16 mouse cellular contexts compared by ENCODE assay signal in the genomic region with DNA sequence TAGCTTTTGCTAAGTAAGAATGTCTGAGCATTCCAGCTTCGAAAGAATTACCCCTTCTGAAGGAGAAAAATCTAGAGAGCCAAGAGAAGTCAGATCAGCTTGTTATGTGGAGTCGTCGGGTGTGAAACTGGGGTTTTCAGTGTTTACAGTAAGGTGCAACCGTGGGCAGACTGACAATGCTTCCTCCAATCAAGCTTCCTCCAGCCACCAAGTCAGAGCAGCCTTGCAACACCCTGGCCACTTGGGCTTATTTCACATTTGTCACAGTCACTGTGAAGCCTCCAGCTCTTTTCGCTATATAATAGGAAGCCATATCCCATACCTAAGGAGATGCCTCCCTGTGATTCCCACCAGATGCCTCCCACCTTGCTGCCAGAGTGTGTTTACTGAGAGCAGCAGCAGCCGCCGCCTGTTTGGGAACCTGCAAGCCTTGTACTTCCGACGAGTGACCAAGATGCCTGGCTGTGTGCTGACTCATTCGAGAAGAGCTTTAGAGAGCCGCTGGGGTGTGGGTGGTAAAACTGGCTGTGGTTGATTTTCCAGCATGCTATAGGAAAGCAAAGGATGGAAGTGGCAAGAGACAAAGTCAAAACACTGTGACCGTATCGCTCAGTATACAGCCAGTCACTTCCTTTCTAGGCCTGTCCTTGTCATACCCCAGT. TPM values are rescaled to one million over a fixed set of nuclear protein-coding genes. Genes with fewer than 3 reads are reported as not detected.
A peak's percentile ranks its signal among the peaks of the same experiment; 100 is the strongest.
DNase-seq lines count a peak whose midpoint lies in the region; ATAC-seq and TF ChIP-seq lines count a peak whose summit lies in the region.
"Had no signal": no experiment of that assay in that cellular context is flagged by ENCODE, and none has a peak within 500 bp of the region (broad histone marks: within the 10 kb centered on the region; RNA-seq: fewer than 3 reads in every experiment).

No protein-coding gene starts in this region.

- dilution Hi-C loops in CH12.LX (cut with MboI; ENCODE audit: extremely low pct_ligation_motif_present, extremely low pct_unique_long_range_greater_than_20kb, low sequenced_read_pairs): no loop called here

- TF ChIP-seq RAD21 in CH12.LX (IDR thresholded peaks at IDR 0.05; ENCODE audit: low read depth, low read length): no peak

- peak; percentile 75 for DNase-seq in right cerebral cortex, adult 18-20 months
- no peak for DNase-seq in right cerebral cortex, postnatal 4 days
- DNase-seq in CH12.LX (ENCODE audit: extremely low read depth): peak; percentile 55
- DNase-seq in induced T-regulatory cell, adult 2 months (ENCODE audit: low read depth): peak; percentile 79
- peak; percentile 29 for DNase-seq in right cerebral cortex, postnatal 14 days
- DNase-seq in heart, adult 9 months (ENCODE audit: low spot score in 2 of 2): no peak
- DNase-seq in embryonic facial prominence, embryonic 10.5 days (ENCODE audit: low spot score): no peak
- DNase-seq: cerebellum, postnatal 36 days; gastrocnemius, adult 2 months; heart, postnatal 14 days; kidney, adult 8-10 months; lung, embryonic 14.5 days had no signal

- H3K9ac ChIP-seq in CH12.LX (ENCODE audit: insufficient read depth, low read depth): no peak overlapping the region
- H3K9ac ChIP-seq in hindbrain, embryonic 12.5 days: no peak overlapping the region
- H3K9ac ChIP-seq: lung, embryonic 14.5 days; midbrain, embryonic 13.5 days had no signal

- no peaks in the 10 kb centered on the region for H3K36me3 ChIP-seq in CH12.LX (replicated peaks in 1 of 2; ENCODE audit: control insufficient read depth in 1 of 2, insufficient read depth in 1 of 2, low read length in 1 of 2)
- H3K36me3 ChIP-seq in hindbrain, embryonic 12.5 days: no peaks in the 10 kb centered on the region
- H3K36me3 ChIP-seq in embryonic facial prominence, embryonic 10.5 days (replicated peaks): no peaks in the 10 kb centered on the region
- H3K36me3 ChIP-seq: midbrain, embryonic 13.5 days had no signal

- ATAC-seq in hindbrain, embryonic 12.5 days (ENCODE audit: low FRiP score): no peak
- ATAC-seq: midbrain, embryonic 13.5 days had no signal

- no peak overlapping the region for H3K4me3 ChIP-seq in CH12.LX (replicated peaks in 1 of 3; ENCODE audit: low read depth in 2 of 3, low read length in 2 of 3, poor library complexity in 1 of 3)
- no peak overlapping the region for H3K4me3 ChIP-seq in hindbrain, embryonic 12.5 days
- no peak overlapping the region for H3K4me3 ChIP-seq in embryonic facial prominence, embryonic 10.5 days
- H3K4me3 ChIP-seq: erythroblast, embryonic 14.5 days; gastrocnemius, adult 2 months; midbrain, embryonic 13.5 days had no signal

- no peaks in the 10 kb centered on the region for H3K79me2 ChIP-seq in CH12.LX (replicated peaks; ENCODE audit: control insufficient read depth, extremely low read depth, insufficient read depth, poor library complexity, severe bottlenecking)

- H3K27me3 ChIP-seq in CH12.LX (replicated peaks): no peaks in the 10 kb centered on the region
- H3K27me3 ChIP-seq in hindbrain, embryonic 12.5 days: no peaks in the 10 kb centered on the region
- H3K27me3 ChIP-seq in embryonic facial prominence, embryonic 10.5 days (replicated peaks; ENCODE audit: low read depth, poor library complexity, severe bottlenecking): no peaks in the 10 kb centered on the region
- H3K27me3 ChIP-seq: midbrain, embryonic 13.5 days had no signal

- H3K4me1 ChIP-seq in CH12.LX (ENCODE audit: control insufficient read depth in 1 of 2, insufficient read depth in 2 of 2): peaks cover 5 to 40% of the 10 kb centered on the region in 2 experiments
- no peaks in the 10 kb centered on the region for H3K4me1 ChIP-seq in hindbrain, embryonic 12.5 days
- no peaks in the 10 kb centered on the region for H3K4me1 ChIP-seq in embryonic facial prominence, embryonic 10.5 days
- H3K4me1 ChIP-seq: midbrain, embryonic 13.5 days had no signal

- H3K27ac ChIP-seq in CH12.LX (ENCODE audit: insufficient read depth, low read depth): no peak overlapping the region
- H3K27ac ChIP-seq in hindbrain, embryonic 12.5 days: no peak overlapping the region
- no peak overlapping the region for H3K27ac ChIP-seq in embryonic facial prominence, embryonic 10.5 days (replicated peaks)
- H3K27ac ChIP-seq: gastrocnemius, adult 2 months; midbrain, embryonic 13.5 days had no signal

- WGBS in hindbrain, embryonic 12.5 days: 75% methylated on average over 13 of the region's 13 CpGs
- 77% methylated on average over 13 of the region's 13 CpGs for WGBS in embryonic facial prominence, embryonic 10.5 days

- H3K4me2 ChIP-seq in CH12.LX (ENCODE audit: insufficient read depth, low read depth, poor library complexity, severe bottlenecking): no peak overlapping the region
- H3K4me2 ChIP-seq in hindbrain, embryonic 12.5 days (replicated peaks): no peak overlapping the region
- H3K4me2 ChIP-seq: lung, embryonic 14.5 days; midbrain, embryonic 13.5 days had no signal

- peak; percentile 31; the same call in 1 of the 2 replicates for TF ChIP-seq EP300 in CH12.LX (IDR thresholded peaks at IDR 0.05; ENCODE audit: low read length)

- no peaks in the 10 kb centered on the region for H3K9me3 ChIP-seq in CH12.LX (replicated peaks; ENCODE audit: low read length)
- no peaks in the 10 kb centered on the region for H3K9me3 ChIP-seq in hindbrain, embryonic 12.5 days (replicated peaks)
- H3K9me3 ChIP-seq in embryonic facial prominence, embryonic 10.5 days: no peaks in the 10 kb centered on the region
- H3K9me3 ChIP-seq: midbrain, embryonic 13.5 days had no signal

- no peak for TF ChIP-seq POLR2A in CH12.LX (IDR thresholded peaks at IDR 0.05; ENCODE audit: low read depth, low read length)

- TF ChIP-seq CTCF in CH12.LX (conservative IDR thresholded peaks at IDR 0.05 in 1 of 2, IDR thresholded peaks at IDR 0.05 in 1 of 2; ENCODE audit: low read depth in 2 of 2, low read length in 2 of 2): no peak

- in situ Hi-C loops in CH12.LX (cut with MboI; ENCODE audit: low pct_ligation_motif_present, low pct_unique_long_range_greater_than_20kb, low sequenced_read_pairs): no loop called here

TF ChIP-seq in CH12.LX, 34 proteins besides CTCF, POLR2A, EP300 and RAD21:
- peak; percentile 34; the same call in 1 of the 2 replicates for TF ChIP-seq IRF4 (IDR thresholded peaks at IDR 0.05; ENCODE audit: low read depth, low read length)
- 0 out of 2 replicates have a peak, but pooled peaks have one; percentile 19 for TF ChIP-seq MEF2A (IDR thresholded peaks at IDR 0.05; ENCODE audit: borderline replicate concordance, low read depth, low read length)
- peak; percentile 55 for TF ChIP-seq BHLHE40 (IDR thresholded peaks at IDR 0.05; ENCODE audit: low read depth, low read length)
- TF ChIP-seq JUND (conservative IDR thresholded peaks at IDR 0.05; ENCODE audit: low read depth, low read length): 0 out of 2 replicates have a peak, but pooled peaks have one; percentile 19
- no peak for TF ChIP-seq PAX5 (IDR thresholded peaks at IDR 0.05; ENCODE audit: low read length)

RNA-seq across cellular contexts. Expression of gene Ifng, which starts 29.6 kb away (rescaled TPM):
- total RNA-seq in CH12.LX (2012; rRNA removed): not detected in 2 replicates
- total RNA-seq in CH12.LX (2014; rRNA removed): 0.27 TPM in 1 of 2 replicates, not detected in the other
- polyA plus RNA-seq in CH12.LX (2012; ENCODE audit: insufficient read length, low read depth): not detected in 2 replicates
- polyA plus RNA-seq in hindbrain, embryonic 12.5 days (2016; fragmentation: Nextera tagmentation; extraction: Ambion mirVana): not detected in 2 replicates
- not detected in 2 replicates for polyA plus RNA-seq in embryonic facial prominence, embryonic 10.5 days (2016; fragmentation: Nextera tagmentation; extraction: Ambion mirVana)
- total RNA-seq: gastrocnemius, adult 2 months; heart, postnatal 14 days had no signal
- polyA plus RNA-seq: erythroblast, embryonic 14.5 days; limb, embryonic 11.5 days; lung, embryonic 14.5 days; midbrain, embryonic 13.5 days had no signal

Comparison
In these comparisons a context has a peak if more than half of its experiments do, and no peak if none do; other contexts are left out.
1. DNase-seq: peak in right cerebral cortex, adult 18-20 months (single experiment), CH12.LX (single experiment), induced T-regulatory cell, adult 2 months (single experiment) and right cerebral cortex, postnatal 14 days (single experiment); none in right cerebral cortex, postnatal 4 days (single experiment), heart, adult 9 months (0 of 2) and embryonic facial prominence, embryonic 10.5 days (single experiment).